Mouse (Mus musculus): ENCODE measurements at regions not wholly inside any gene's neighbourhood (a gene's known extent, or its start where the extent isn't known, plus 50 kb on each side); places are given as distances from the start of the nearest gene placed in this dataset.
A peak's percentile ranks its signal among the peaks of the same experiment; 100 is the strongest.

- no peak for DNase-seq (ENCODE audit: low spot score in 2 of 2)
Measured at GRCm38 (mm10) chr6:31011407-31012020, 52.6 kb upstream of the Klf14 start.

GRCm38 (mm10) chr6:31016566-31016965 lies 57.7 kb upstream of the Klf14 start:
- DNase-seq (ENCODE audit: low spot score in 2 of 2) = no peak

- no peak for DNase-seq (ENCODE audit: low spot score in 2 of 2)
Measured at GRCm38 (mm10) chr6:31021776-31022175, 62.9 kb upstream of the Klf14 start.

- DNase-seq (ENCODE audit: low spot score in 2 of 2) = peak; percentile 25 to 49
Measured at GRCm38 (mm10) chr6:31029777-31030176, 70.9 kb upstream of the Klf14 start.

GRCm38 (mm10) chr6:31031022-31031421 lies 72.1 kb upstream of the Klf14 start:
- no peak for DNase-seq (ENCODE audit: low spot score in 2 of 2)

- no peak for DNase-seq (ENCODE audit: low spot score in 2 of 2)
Measured at GRCm38 (mm10) chr6:31032147-31032546, 73.3 kb upstream of the Klf14 start.

- peak; percentile 60 to 65 for DNase-seq (ENCODE audit: low spot score in 2 of 2)
Measured at GRCm38 (mm10) chr6:31032980-31033608, 74.2 kb upstream of the Klf14 start.

- no peak for DNase-seq (ENCODE audit: low spot score in 2 of 2)
Measured at GRCm38 (mm10) chr6:31034796-31035195, 75.9 kb upstream of the Klf14 start.

- peak; percentile 46 to 61 for DNase-seq (ENCODE audit: low spot score in 2 of 2)
Measured at GRCm38 (mm10) chr6:31037801-31038395, 79.0 kb upstream of the Klf14 start.

GRCm38 (mm10) chr6:31038445-31038844 lies 79.6 kb upstream of the Klf14 start:
- peak in 1 of 2 experiments; percentile 50 for DNase-seq (ENCODE audit: low spot score in 2 of 2)

GRCm38 (mm10) chr6:31039485-31039884 lies 80.6 kb upstream of the Klf14 start:
- DNase-seq (ENCODE audit: low spot score in 2 of 2) = no peak

GRCm38 (mm10) chr6:31040783-31041182 lies 81.9 kb upstream of the Klf14 start:
- DNase-seq (ENCODE audit: low spot score in 2 of 2) = no peak

GRCm38 (mm10) chr6:31043368-31043767 lies 84.5 kb upstream of the Klf14 start:
- no peak for DNase-seq (ENCODE audit: low spot score in 2 of 2)

GRCm38 (mm10) chr6:31043919-31044318 lies 85.0 kb upstream of the Klf14 start:
- no peak for DNase-seq (ENCODE audit: low spot score in 2 of 2)

- no peak for DNase-seq (ENCODE audit: low spot score in 2 of 2)
Measured at GRCm38 (mm10) chr6:31046197-31046596, 87.3 kb upstream of the Klf14 start.

GRCm38 (mm10) chr6:31048920-31049576 lies 90.2 kb upstream of the Klf14 start:
- DNase-seq (ENCODE audit: low spot score in 2 of 2) = no peak

GRCm38 (mm10) chr6:31050831-31051230 lies 92.0 kb upstream of the Klf14 start:
- DNase-seq (ENCODE audit: low spot score in 2 of 2) = no peak

GRCm38 (mm10) chr6:31051771-31052170 lies 92.9 kb upstream of the Klf14 start:
- DNase-seq (ENCODE audit: low spot score in 2 of 2) = no peak

GRCm38 (mm10) chr6:31053003-31053402 lies 94.1 kb upstream of the Klf14 start:
- DNase-seq (ENCODE audit: low spot score in 2 of 2) = no peak

- DNase-seq (ENCODE audit: low spot score in 2 of 2) = no peak
Measured at GRCm38 (mm10) chr6:31056786-31057566, 98.1 kb upstream of the Klf14 start.

- no peak for DNase-seq (ENCODE audit: low spot score in 2 of 2)
Measured at GRCm38 (mm10) chr6:31058299-31058698, 99.4 kb upstream of the Klf14 start.
